Mouse (Mus musculus) heart, adult 2 months (tissue): Measurements from ENCODE around the gene Myo18a. TPM values are rescaled to one million over a fixed set of nuclear protein-coding genes. Genes with fewer than 3 reads are reported as not detected.
A peak's percentile ranks its signal among the peaks of the same experiment; 100 is the strongest.

Source experiments
- DNase-seq, 2 experiments: peaks; one replicate each; pipeline ENCODE4 v3.0.0; 2021
- H3K27ac ChIP-seq: fragments of 200-600 bp; 2 replicates; pipeline ENCODE4 v1.8.1; 2022
- H3K27me3 ChIP-seq: fragments of 200-500 bp; 2 replicates; pipeline ENCODE4 v1.6.1; 2012; ENCODE audit warnings: mild to moderate bottlenecking, low read length, inconsistent platforms, mixed read lengths; ENCODE audit not compliant: control insufficient read depth, insufficient read depth
- H3K36me3 ChIP-seq: fragments of 200-500 bp; 2 replicates; pipeline ENCODE4 v1.6.1; 2012; ENCODE audit warnings: low read length, inconsistent platforms; ENCODE audit not compliant: control insufficient read depth, insufficient read depth
- H3K4me1 ChIP-seq: fragments of 200-500 bp; 2 replicates; pipeline ENCODE4 v1.6.1; 2011; ENCODE audit warnings: low read length; ENCODE audit not compliant: control insufficient read depth, insufficient read depth
- H3K4me3 ChIP-seq: fragments of 200-600 bp; 2 replicates; pipeline ENCODE4 v1.8.1; 2022
- H3K79me2 ChIP-seq: fragments of 200-500 bp; replicated peaks from 2 replicates; pipeline ENCODE4 v1.6.1; 2012; ENCODE audit warnings: mild to moderate bottlenecking, inconsistent platforms, low read length, moderate library complexity, mixed read lengths; ENCODE audit not compliant: control insufficient read depth, insufficient read depth
- H3K9ac ChIP-seq: fragments of 200-500 bp; 2 replicates; pipeline ENCODE4 v1.6.1; 2012; ENCODE audit warnings: low read depth, mild to moderate bottlenecking, control low read depth, inconsistent platforms, low read length, mixed read lengths
- CTCF ChIP-seq: fragments of 200-600 bp; IDR thresholded peaks from 2 replicates; pipeline ENCODE4 v1.8.1; 2022; ENCODE audit warnings: antibody characterized with exemption, mild to moderate bottlenecking, moderate library complexity
- EP300 ChIP-seq: fragments of 200-500 bp; IDR thresholded peaks from 2 replicates; pipeline ENCODE4 v1.6.1; 2011; ENCODE audit warnings: low read depth, low read length, control low read depth; ENCODE audit not compliant: insufficient read depth
- POLR2A ChIP-seq: fragments of 200-500 bp; IDR thresholded peaks from 2 replicates; pipeline ENCODE4 v1.6.1; 2011; ENCODE audit warnings: mild to moderate bottlenecking, low read depth, low read length, control low read depth; ENCODE audit not compliant: insufficient read depth
- WGBS: fragments of 180-500 bp; shearing (Covaris S2); methylation state at CpG from one replicate; pipeline ENCODE4 v1.1.7; 2018; 5-methylcytosine and 5-hydroxymethylcytosine counted together
- intact Hi-C: fragments of 180-260 bp; cut with DNase I; formaldehyde crosslinking; loops from one replicate; pipeline ENCODE4 v1.15.1; 2025
- polyA plus RNA-seq: library from polyadenylated mRNA; depleted of rRNA; stranded (reverse); fragments of >200 nt; gene quantifications from 2 replicates; pipeline ENCODE4 v1.2.3, GENCODE M21; 2012
- total RNA-seq, 2 experiments: library from RNA; stranded (reverse); gene quantifications; 2 replicates each; pipeline ENCODE4 v1.2.3; 2021

Gene Myo18a
- total and polyA plus RNA-seq, 3 experiments = 98.6 to 274 (median 240) TPM

DNA sequence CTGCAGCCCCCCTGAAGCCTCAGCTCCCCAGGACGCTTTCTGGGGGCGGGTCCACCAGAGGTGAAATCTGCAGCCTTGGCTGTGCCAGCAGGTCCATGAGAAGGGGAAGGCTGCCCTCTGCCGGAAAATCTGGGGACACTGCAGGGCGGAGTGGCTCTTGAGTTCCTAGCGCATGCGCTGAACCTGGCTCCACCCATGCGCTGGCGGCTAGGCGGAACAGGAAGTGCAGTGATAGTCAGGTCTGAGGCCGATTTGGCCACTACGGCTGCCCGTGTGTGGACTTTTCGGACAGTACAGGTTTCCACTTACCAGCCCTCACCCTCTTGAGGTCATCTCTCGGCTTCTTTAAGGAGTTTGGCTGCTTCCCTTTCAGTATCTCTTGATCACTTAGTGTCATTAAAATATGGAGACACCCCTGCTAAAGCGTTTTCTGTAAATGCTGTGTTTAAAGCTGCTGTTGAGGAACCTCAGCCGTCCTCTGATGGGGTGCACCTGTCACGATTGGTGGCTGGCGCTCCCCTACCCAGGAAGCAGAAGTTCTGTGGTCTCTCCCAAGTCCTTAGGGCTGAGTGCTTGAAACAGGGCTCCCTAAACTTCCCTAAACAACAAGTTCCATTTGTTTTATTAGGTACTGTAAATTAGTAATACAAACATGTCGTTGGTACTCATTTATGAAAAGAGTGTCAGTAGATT, 30.3 kb downstream of the Myo18a start:
- WGBS = 2% methylated on average over 19 of the region's 19 CpGs
- Histone ChIP-seq H3K27me3 (no peaks in the 10 kb centered on the region), H3K9ac (peak overlapping the region; percentile 59), H3K79me2 (0 out of 2 replicates have a peak, but pooled peaks cover 1% of the 10 kb centered on the region), H3K4me1 (peaks cover 12% of the 10 kb centered on the region), H3K36me3 (peaks cover 6% of the 10 kb centered on the region), H3K4me3 (peak overlapping the region; percentile 48), H3K27ac (peak overlapping the region; percentile 83)
- no peak; the same call in 1 of the 2 replicates for TF ChIP-seq CTCF
- TF ChIP-seq EP300 = peak; percentile 99
- TF ChIP-seq POLR2A = peak; percentile 96
- peak; percentile 97 for DNase-seq
- intact Hi-C loops = loop anchor here (1.0 kb wide), 2 partner anchors 31 to 56 kb away; no protein-coding TSS in a partner anchor

- H3K4me3 ChIP-seq = no peak overlapping the region
- H3K27me3 ChIP-seq = no peaks in the 10 kb centered on the region
- H3K79me2 ChIP-seq = peaks cover 1% of the 10 kb centered on the region; the same call in 1 of the 2 replicates
- intact Hi-C loops = no loop called here
- no peak for DNase-seq
- H3K27ac ChIP-seq = no peak overlapping the region
- H3K9ac ChIP-seq = no peak overlapping the region
- 43% methylated on average over 5 of the region's 5 CpGs for WGBS
- TF ChIP-seq EP300 (no peak), CTCF (no peak), POLR2A (no peak)
- H3K4me1 ChIP-seq = peaks cover 14% of the 10 kb centered on the region
- H3K36me3 ChIP-seq = peaks cover 6% of the 10 kb centered on the region
These were observed 32.2 kb downstream of the Myo18a start for GRCm38 (mm10) chr11:77795216-77795615.

GRCm38 (mm10) chr11:77800491-77800868, 37.4 kb downstream of the Myo18a start:
- no peak for TF ChIP-seq CTCF
- TF ChIP-seq POLR2A = no peak
- no peak for TF ChIP-seq EP300
- H3K4me1 ChIP-seq = peaks cover 24% of the 10 kb centered on the region
- H3K9ac ChIP-seq = peak overlapping the region; percentile 66
- 15% methylated on average over 9 of the region's 9 CpGs for WGBS
- peak overlapping the region; percentile 52 for H3K4me3 ChIP-seq
- intact Hi-C loops = loop anchor here (5.0 to 10.0 kb wide), 2 partner anchors 113 to 306 kb away; partner anchors contain the start of genes Git1 and Nufip2
- no peaks in the 10 kb centered on the region for H3K36me3 ChIP-seq
- H3K27me3 ChIP-seq = no peaks in the 10 kb centered on the region
- peaks cover 1% of the 10 kb centered on the region; the same call in 1 of the 2 replicates for H3K79me2 ChIP-seq
- peak overlapping the region; percentile 97 for H3K27ac ChIP-seq
- no peak for DNase-seq

DNA sequence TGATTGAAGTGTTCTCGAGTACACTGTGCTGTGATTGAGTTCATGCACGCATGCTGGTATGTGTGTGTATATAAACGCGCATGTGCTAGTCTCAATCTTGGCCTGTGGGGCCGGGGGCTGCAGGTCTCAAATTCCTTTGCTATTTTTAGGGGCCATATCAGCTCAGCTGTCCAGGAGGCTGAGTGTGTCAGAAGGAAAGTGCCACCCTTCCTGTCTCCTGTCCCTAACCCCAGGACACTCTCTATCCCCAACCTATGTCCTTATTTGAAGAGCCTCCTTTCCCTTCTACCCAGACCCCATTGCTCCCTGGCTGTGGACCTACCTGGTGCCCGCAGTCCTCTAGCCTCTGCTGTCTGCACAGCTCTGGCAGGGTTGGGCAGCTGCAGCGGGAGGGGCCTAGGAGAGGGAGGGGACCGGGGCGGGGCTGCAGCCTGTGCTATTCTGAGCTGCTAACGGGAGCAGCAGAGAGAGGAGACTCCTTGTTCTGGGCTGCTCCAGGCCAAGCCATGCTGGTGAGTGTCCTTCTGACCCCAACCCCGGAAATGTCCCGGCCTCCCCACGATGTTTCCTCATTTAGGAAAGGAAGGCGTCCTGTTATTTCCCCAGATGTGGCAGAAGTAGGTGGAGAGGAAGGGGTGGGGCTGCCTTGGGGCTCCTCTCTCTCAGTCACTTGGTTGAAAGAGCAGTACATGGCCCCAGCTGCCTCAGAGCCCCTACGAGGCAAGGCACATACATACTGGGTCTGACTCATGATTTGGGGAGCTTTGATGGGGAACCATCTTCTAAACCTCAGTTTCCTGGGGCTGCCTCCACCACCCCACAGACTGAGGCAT, 38.0 kb downstream of the Myo18a start:
- 2% methylated on average over 15 of the region's 15 CpGs for WGBS
- TF ChIP-seq EP300 (peak; percentile 99), POLR2A (peak; percentile 89), CTCF (no peak)

DNA sequence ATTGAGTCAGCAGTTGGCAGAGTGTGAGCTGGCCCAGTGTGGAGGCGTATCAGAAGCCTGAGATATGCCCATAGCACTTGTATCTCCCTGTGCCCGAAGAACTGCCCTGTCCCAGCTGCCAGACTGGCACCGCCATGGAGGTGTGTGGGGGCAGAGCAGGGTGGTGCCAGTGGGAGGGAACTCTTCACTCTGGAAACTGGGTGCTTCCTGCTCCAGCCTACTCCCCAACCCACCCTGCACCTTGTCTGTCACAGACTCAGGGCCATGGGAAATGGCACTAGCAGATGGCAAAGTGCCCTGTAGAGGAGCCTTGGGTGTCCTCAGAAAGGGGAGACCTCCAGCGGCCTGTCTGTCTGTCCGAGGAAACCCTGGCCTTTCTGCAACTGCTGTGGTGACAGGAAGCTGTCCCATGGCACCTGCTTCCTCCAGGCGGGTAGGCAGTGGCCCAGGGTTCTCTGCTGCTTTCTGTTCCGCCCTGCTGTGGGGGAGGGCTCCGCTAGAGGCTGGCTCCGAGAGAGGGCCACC, 39.4 kb downstream of the Myo18a start:
- Histone ChIP-seq H3K9ac (peak overlapping the region; percentile 53), H3K36me3 (peaks cover 5% of the 10 kb centered on the region; the same call in 1 of the 2 replicates), H3K4me1 (peaks cover 32% of the 10 kb centered on the region), H3K79me2 (no peaks in the 10 kb centered on the region; the same call in 1 of the 2 replicates), H3K27me3 (no peaks in the 10 kb centered on the region), H3K4me3 (peak overlapping the region; percentile 52), H3K27ac (peak overlapping the region; percentile 97)
- DNase-seq = peak; percentile 71 to 81
- intact Hi-C loops = loop anchor here (5.0 to 10.0 kb wide), 2 partner anchors 115 to 308 kb away; partner anchors contain the start of genes Git1 and Nufip2
- WGBS = 19% methylated on average over 9 of the region's 9 CpGs
- TF ChIP-seq EP300 (0 out of 2 replicates have a peak, but pooled peaks have one; percentile 40), POLR2A (peak; percentile 35; the same call in 1 of the 2 replicates), CTCF (no peak)

More for the DNA sequence above, 38.0 kb downstream of the Myo18a start:
- intact Hi-C loops = loop anchor here (5.0 to 10.0 kb wide), 2 partner anchors 114 to 306 kb away; partner anchors contain the start of genes Git1 and Nufip2
- peak; percentile 85 to 90 for DNase-seq
- Histone ChIP-seq H3K9ac (peak overlapping the region; percentile 66), H3K36me3 (no peaks in the 10 kb centered on the region; the same call in 1 of the 2 replicates), H3K79me2 (no peaks in the 10 kb centered on the region; the same call in 1 of the 2 replicates), H3K27me3 (no peaks in the 10 kb centered on the region), H3K4me3 (peak overlapping the region; percentile 52), H3K4me1 (peaks cover 25% of the 10 kb centered on the region), H3K27ac (peak overlapping the region; percentile 97)
